Mouse (Mus musculus) Patski (cell line): ENCODE data around the gene Mageb16. TPM values are rescaled to one million over a fixed set of nuclear protein-coding genes. Genes with fewer than 3 reads are reported as not detected.

Experiments used
- ATAC-seq: fragments of 100-300 bp; one replicate; pipeline ENCODE4 v1.8.0; 2021
- CTCF ChIA-PET: fragments of 350-600 bp; sonication (Branson Sonifier 250); formaldehyde crosslinking; loops from one replicate; lab custom pipeline; 2022; ENCODE audit warnings: inconsistent platforms; lab: Charles Lee
- POLR2A ChIA-PET: fragments of 350-600 bp; sonication (Branson Sonifier 250); formaldehyde crosslinking; loops from one replicate; lab custom pipeline; 2022; ENCODE audit warnings: antibody characterized with exemption, inconsistent platforms; lab: Charles Lee
- DNase-seq: peaks from one replicate; pipeline ENCODE4 v3.0.0-alpha.2; 2011; ENCODE audit warnings: low read depth, low spot score
- H3K27me3 ChIP-seq: fragments of 371-371 bp; one replicate; pipeline ENCODE4 v1.5.1; 2021
- CTCF ChIP-seq: fragments of 100-300 bp; IDR thresholded peaks from one replicate; pipeline ENCODE4 v1.5.1; 2021
- in situ Hi-C: fragments of 300-500 bp; cut with MboI; formaldehyde crosslinking; loops from 3 replicates; pipeline ENCODE4 v1.11.1; 2018; ENCODE audit warnings: low pct_unique_long_range_greater_than_20kb, mixed read lengths
- polyA plus RNA-seq: library from polyadenylated mRNA; unstranded; gene quantifications from one replicate; pipeline ENCODE4 v1.2.3, GENCODE M21; 2021

The Mageb16 gene
- polyA plus RNA-seq: not detected

- H3K27me3 ChIP-seq: peaks cover 8% of the 10 kb centered on the region
- no peak for DNase-seq
- TF ChIP-seq CTCF: no peak
- in situ Hi-C loops: no loop called here
- no peak for ATAC-seq
- ChIA-PET CTCF (no interaction called here), POLR2A (no interaction called here)
These were observed at the start of gene Mageb16 for GRCm38 (mm10) chrX:79671411-79671810. Mageb16 (minus strand) TSS chrX:79671435.

GRCm38 (mm10) chrX:79651091-79651490 lies 20.1 kb downstream of the Mageb16 start:
- DNase-seq: no peak
- H3K27me3 ChIP-seq: peaks cover 22% of the 10 kb centered on the region
- CTCF ChIA-PET: no interaction called here
- no peak for ATAC-seq
- POLR2A ChIA-PET: no interaction called here
- no peak for TF ChIP-seq CTCF
- in situ Hi-C loops: no loop called here

GRCm38 (mm10) chrX:79635396-79635795 lies 35.8 kb downstream of the Mageb16 start:
- POLR2A ChIA-PET: no interaction called here
- in situ Hi-C loops: no loop called here
- peaks cover 18% of the 10 kb centered on the region for H3K27me3 ChIP-seq
- DNase-seq: no peak
- no peak for ATAC-seq
- CTCF ChIA-PET: no interaction called here
- TF ChIP-seq CTCF: no peak

DNA sequence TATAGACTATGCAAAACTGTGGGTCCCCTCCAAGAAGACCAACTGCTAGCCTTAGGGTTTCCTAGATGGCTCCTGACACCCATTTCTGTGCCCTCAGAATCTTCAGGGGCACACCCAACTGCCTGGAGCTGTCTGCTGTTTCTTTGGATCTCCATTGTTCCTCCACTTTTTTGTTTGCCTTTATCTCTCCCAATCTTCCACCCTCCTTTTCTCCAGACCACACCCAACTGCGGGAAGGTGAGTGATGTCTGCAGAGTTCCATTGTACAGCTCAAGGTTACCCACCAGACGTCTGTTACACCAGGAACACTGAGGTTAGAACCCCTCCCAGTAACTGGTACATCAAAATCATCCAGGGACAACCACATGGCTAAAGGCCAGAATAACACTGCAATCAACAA lies 64.8 kb downstream of the Mageb16 start:
- no peak for ATAC-seq

More for the DNA sequence above, 64.8 kb downstream of the Mageb16 start:
- ChIA-PET POLR2A (no interaction called here), CTCF (interaction anchor here (0.6 kb wide), 1 partner anchor 909 kb away, joined by 3 read pairs; no protein-coding TSS in a partner anchor)
- H3K27me3 ChIP-seq: peaks cover 19% of the 10 kb centered on the region
- in situ Hi-C loops: no loop called here
- no peak for TF ChIP-seq CTCF
- no peak for DNase-seq

Other genes with a start within 250 kb of the Mageb16 start
- 0.04 TPM for gene Gm7173, start 154.2 kb downstream of the Mageb16 start, polyA plus RNA-seq